Mouse (Mus musculus): Measurements from ENCODE around the gene Btbd35f30. TPM values are rescaled to one million over a fixed set of nuclear protein-coding genes. Genes with fewer than 3 reads are reported as not detected.
"Not testable (repeated sequence)": the region's sequence is repeated elsewhere in the genome, so short reads cannot be mapped to it uniquely, and the experiment has no call there.

Btbd35f30 gene
- total RNA-seq (2014; fragmentation: Nextera tagmentation), result not detected in 2 replicates
- not detected in 2 replicates for total RNA-seq (2017)
- not detected in 2 replicates for polyA plus RNA-seq (2012)

GRCm38 (mm10) chrX:32894325-32894724 is at the start of gene Btbd35f30:
Gene Btbd35f30, plus strand, starts transcription at chrX:32894625.
- H3K36me3 ChIP-seq (replicated peaks); H3K9me3 ChIP-seq (replicated peaks); H3K4me3 ChIP-seq (ENCODE audit: low read depth, low read length); DNase-seq (ENCODE audit: low spot score); ATAC-seq (ENCODE audit: extremely low read depth, insufficient number of reproducible peaks, low FRiP score, poor library complexity, severe bottlenecking); H3K4me1 ChIP-seq (ENCODE audit: insufficient read depth, low read depth, low read length); H3K27me3 ChIP-seq (ENCODE audit: insufficient read depth, low read length): not testable (repeated sequence)

GRCm38 (mm10) chrX:32941468-32941867 is 47.0 kb downstream of the Btbd35f30 start, which contains the start of gene Gm21789:
Gene Gm21789, plus strand, starts transcription at chrX:32941768.
- not testable (repeated sequence) for ATAC-seq (ENCODE audit: extremely low read depth, insufficient number of reproducible peaks, low FRiP score, poor library complexity, severe bottlenecking); H3K4me3 ChIP-seq (ENCODE audit: low read depth, low read length); H3K4me1 ChIP-seq (ENCODE audit: insufficient read depth, low read depth, low read length); H3K27me3 ChIP-seq (ENCODE audit: insufficient read depth, low read length); DNase-seq (ENCODE audit: low spot score); H3K36me3 ChIP-seq (replicated peaks); H3K9me3 ChIP-seq (replicated peaks)

Other genes starting within 250 kb of the Btbd35f30 start
- not detected in 2 replicates for gene Gm5926, start 243.9 kb upstream of the Btbd35f30 start, total RNA-seq (2014; fragmentation: Nextera tagmentation)
- gene Gm5926, start 243.9 kb upstream of the Btbd35f30 start, total RNA-seq (2017), result 0.27 TPM in 1 of 2 replicates, not detected in the other
- gene Gm5926, start 243.9 kb upstream of the Btbd35f30 start, polyA plus RNA-seq (2012), result not detected in 2 replicates
- not detected in 2 replicates for gene Btbd35f21, start 168.5 kb upstream of the Btbd35f30 start, total RNA-seq (2014; fragmentation: Nextera tagmentation)
- gene Btbd35f21, start 168.5 kb upstream of the Btbd35f30 start, total RNA-seq (2017), result 0.06 and 0.16 TPM in 2 replicates
- gene Btbd35f21, start 168.5 kb upstream of the Btbd35f30 start, polyA plus RNA-seq (2012), result not detected in 2 replicates
- not detected in 2 replicates for gene Gm21789, start 47.1 kb downstream of the Btbd35f30 start, total RNA-seq (2014; fragmentation: Nextera tagmentation)
- gene Gm21789, start 47.1 kb downstream of the Btbd35f30 start, total RNA-seq (2017), result 0.64 TPM in 1 of 2 replicates, not detected in the other
- not detected in 2 replicates for gene Gm21789, start 47.1 kb downstream of the Btbd35f30 start, polyA plus RNA-seq (2012)
- gene Btbd35f5, start 79.3 kb downstream of the Btbd35f30 start, total RNA-seq (2014; fragmentation: Nextera tagmentation), result not detected in 2 replicates
- not detected in 2 replicates for gene Btbd35f5, start 79.3 kb downstream of the Btbd35f30 start, total RNA-seq (2017)
- gene Btbd35f5, start 79.3 kb downstream of the Btbd35f30 start, polyA plus RNA-seq (2012), result not detected in 2 replicates

Data from G1E (cell line).